Mouse (Mus musculus) MEL (cell line): Measurements from ENCODE around the gene Ppp6r3. TPM values are rescaled to one million over a fixed set of nuclear protein-coding genes. Genes with fewer than 3 reads are reported as not detected.

ENCODE experiments used
- DNase-seq: peaks from one replicate; pipeline ENCODE4 v3.0.0; 2011; ENCODE audit warnings: low read depth, low spot score
- H3K27ac ChIP-seq: 2 replicates; pipeline ENCODE4 v1.5.1; 2012; ENCODE audit warnings: low read depth, mild to moderate bottlenecking, control low read depth, low read length, moderate library complexity; ENCODE audit not compliant: control insufficient read depth
- H3K27me3 ChIP-seq, 2 experiments: fragments of 150-350 bp in 1 of 2; sonication (generic) in 1 of 2; 2 replicates each; pipeline ENCODE4 v1.6.1; 2012; ENCODE audit warnings: low read length in 2 of 2, mild to moderate bottlenecking in 2 of 2, improper control_type of control experiment in 1 of 2, moderate library complexity in 1 of 2; ENCODE audit not compliant: insufficient read depth in 2 of 2, control insufficient read depth in 1 of 2
- H3K36me3 ChIP-seq, 2 experiments: 2 replicates each; pipeline ENCODE4 v1.6.1; 2012 to 2014; ENCODE audit warnings: low read length in 2 of 2, improper control_type of control experiment in 1 of 2, inconsistent platforms in 1 of 2, mild to moderate bottlenecking in 1 of 2; ENCODE audit not compliant: insufficient read depth in 2 of 2, control insufficient read depth in 1 of 2
- H3K4me1 ChIP-seq, 2 experiments: fragments of 150-350 bp in 1 of 2; sonication (generic) in 1 of 2; 2 replicates each; pipeline ENCODE4 v1.6.1; 2012; ENCODE audit warnings: low read length in 2 of 2, improper control_type of control experiment in 1 of 2, mild to moderate bottlenecking in 1 of 2; ENCODE audit not compliant: insufficient read depth in 2 of 2, control insufficient read depth in 1 of 2
- H3K4me3 ChIP-seq, 2 experiments: fragments of 150-350 bp in 1 of 2; sonication (generic) in 1 of 2; 2 replicates each; pipeline ENCODE4 v1.5.1; 2012; ENCODE audit warnings: low read depth in 2 of 2, low read length in 2 of 2, mild to moderate bottlenecking in 2 of 2, moderate library complexity in 2 of 2, control low read depth in 1 of 2, improper control_type of control experiment in 1 of 2; ENCODE audit not compliant: control insufficient read depth in 1 of 2, insufficient read depth in 1 of 2
- H3K79me2 ChIP-seq: 2 replicates; pipeline ENCODE4 v1.6.1; 2012; ENCODE audit warnings: mild to moderate bottlenecking, low read length, moderate library complexity; ENCODE audit not compliant: control insufficient read depth, poor library complexity, insufficient read depth
- H3K9ac ChIP-seq: 2 replicates; pipeline ENCODE4 v1.6.1; 2012; ENCODE audit warnings: low read depth, mild to moderate bottlenecking, control low read depth, low read length, moderate library complexity; ENCODE audit not compliant: control insufficient read depth, poor library complexity, severe bottlenecking
- H3K9me3 ChIP-seq: fragments of 150-350 bp; sonication (generic); replicated peaks from 2 replicates; pipeline ENCODE4 v1.6.1; 2012; ENCODE audit warnings: mild to moderate bottlenecking, low read length, improper control_type of control experiment, moderate library complexity; ENCODE audit not compliant: insufficient read depth
- GATA1 ChIP-seq: IDR thresholded peaks from 2 replicates; pipeline ENCODE4 v1.6.1; 2011; ENCODE audit warnings: low read depth, low read length, improper control_type of control experiment
- MAFK ChIP-seq: IDR thresholded peaks from 2 replicates; pipeline ENCODE4 v1.6.1; 2011; ENCODE audit warnings: low read depth, mild to moderate bottlenecking, low read length, improper control_type of control experiment, borderline replicate concordance
- MYB ChIP-seq: IDR thresholded peaks from 2 replicates; pipeline ENCODE4 v1.6.1; 2011; ENCODE audit warnings: mild to moderate bottlenecking, low read depth, low read length, improper control_type of control experiment
- MYC ChIP-seq: IDR thresholded peaks from 2 replicates; pipeline ENCODE4 v1.6.1; 2011; ENCODE audit warnings: low read depth, mild to moderate bottlenecking, low read length, improper control_type of control experiment, moderate library complexity
- NRF1 ChIP-seq: IDR thresholded peaks from 2 replicates; pipeline ENCODE4 v1.6.1; 2014; ENCODE audit warnings: low read depth, mild to moderate bottlenecking, inconsistent platforms, low read length, improper control_type of control experiment, moderate library complexity; ENCODE audit not compliant: poor library complexity, insufficient read depth, severe bottlenecking
- POLR2A ChIP-seq, 2 experiments: IDR thresholded peaks; 2 replicates each; pipeline ENCODE4 v1.6.1; 2011 to 2012; ENCODE audit warnings: low read length in 2 of 2, mild to moderate bottlenecking in 2 of 2, control low read depth in 1 of 2, improper control_type of control experiment in 1 of 2, low read depth in 1 of 2, moderate library complexity in 1 of 2; ENCODE audit not compliant: control insufficient read depth in 1 of 2, insufficient read depth in 1 of 2, poor library complexity in 1 of 2
- SMC3 ChIP-seq: IDR thresholded peaks from 2 replicates; pipeline ENCODE4 v1.6.1; 2011; ENCODE audit warnings: low read depth, low read length, improper control_type of control experiment
- TAL1 ChIP-seq: IDR thresholded peaks from 2 replicates; pipeline ENCODE4 v1.6.1; 2012; ENCODE audit warnings: mild to moderate bottlenecking, inconsistent platforms, low read length, moderate library complexity, mixed read lengths
- polyA plus RNA-seq, 2 experiments: library from polyadenylated mRNA; stranded (reverse) in 1 of 2; unstranded in 1 of 2; fragments of >175 nt in 1 of 2; fragments of >200 nt in 1 of 2; gene quantifications; 2 replicates each; pipeline versions ENCODE4 v1.2.1 to v1.2.4; 2012; ENCODE audit warnings: low replicate concordance in 2 of 2, low read depth in 1 of 2; ENCODE audit not compliant: insufficient read length in 2 of 2, insufficient read depth in 1 of 2, missing spikeins in 1 of 2
- total RNA-seq: library from RNA; depleted of rRNA; stranded (reverse); fragments of 300-350 nt; gene quantifications from 2 replicates; pipeline ENCODE4 v1.2.3, GENCODE M21; 2012; rRNA removed

Gene Ppp6r3
- total and polyA plus RNA-seq, 3 experiments = 49.4 to 135 (median 70.0) TPM

DNA sequence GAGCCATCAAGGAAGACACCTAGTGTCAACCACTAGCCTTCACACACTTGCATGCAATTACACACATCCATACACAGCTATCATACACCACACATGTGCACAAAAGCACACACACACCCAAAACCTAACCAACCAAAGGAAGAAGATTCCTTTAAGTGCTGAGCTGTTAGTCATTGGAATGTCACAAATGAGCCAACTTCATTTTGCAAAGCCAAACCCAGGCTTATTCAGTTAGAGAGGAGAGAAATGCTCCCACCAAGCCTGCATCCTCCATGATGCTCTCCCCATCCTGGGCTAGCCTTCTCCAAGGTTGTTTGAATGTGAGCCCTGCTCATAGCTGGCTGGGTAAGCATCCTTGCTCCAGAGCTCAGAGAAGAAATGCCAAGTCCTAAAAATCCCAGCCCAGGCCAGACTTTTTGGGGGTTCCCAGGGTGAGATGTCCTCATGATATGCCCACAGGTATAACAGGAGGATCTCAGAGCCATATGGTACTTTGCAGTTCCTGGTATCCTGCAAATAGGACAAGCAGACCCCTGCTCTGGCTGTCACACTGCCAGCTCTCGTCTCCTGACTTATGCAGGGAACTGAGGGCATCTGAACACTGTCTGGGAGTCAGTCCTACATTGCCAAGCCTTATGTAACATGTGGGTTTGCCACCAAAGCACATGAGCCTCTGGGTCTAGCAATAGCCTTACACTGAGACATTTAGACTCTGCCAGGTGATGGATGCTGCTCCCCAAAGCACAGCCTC is 169.8 kb downstream of the Ppp6r3 start:
- TF ChIP-seq MYC (no peak), MYB (no peak), TAL1 (no peak), NRF1 (no peak), MAFK (no peak), POLR2A (IDR thresholded peaks at IDR 0.05; ENCODE audit: control insufficient read depth in 1 of 2, insufficient read depth in 1 of 2, low read depth in 1 of 2, low read length in 2 of 2, poor library complexity in 1 of 2) (no peak), GATA1 (no peak), SMC3 (no peak)
- TF ChIP-seq, all 39 proteins: peak for 0

More for the DNA sequence above, 169.8 kb downstream of the Ppp6r3 start:
- Histone ChIP-seq H3K9me3 (no peaks in the 10 kb centered on the region), H3K36me3 (no peaks in the 10 kb centered on the region), H3K4me1 (no peaks in the 10 kb centered on the region), H3K79me2 (no peaks in the 10 kb centered on the region), H3K4me3 (no peak overlapping the region), H3K27ac (no peak overlapping the region), H3K27me3 (no peaks in the 10 kb centered on the region), H3K9ac (no peak overlapping the region)
- no peak for DNase-seq

Other genes with a start within 250 kb of the Ppp6r3 start
- gene Tesmin, start 186.9 kb downstream of the Ppp6r3 start, total RNA-seq = 1.1 and 2.1 TPM in 2 replicates
- 1 to 10 TPM in 1 of 2 experiments, not detected in 1; 2.2 TPM for gene Tesmin, start 186.9 kb downstream of the Ppp6r3 start, polyA plus RNA-seq
- not detected in 2 replicates for gene Gal, start 161.2 kb downstream of the Ppp6r3 start, total RNA-seq
- not detected for gene Gal, start 161.2 kb downstream of the Ppp6r3 start, polyA plus RNA-seq
- 12.3 and 16.1 TPM in 2 replicates for gene Lrp5, start 110.8 kb upstream of the Ppp6r3 start, total RNA-seq
- 10 to 100 TPM in 1 of 2 experiments, not detected in 1; 31.9 TPM for gene Lrp5, start 110.8 kb upstream of the Ppp6r3 start, polyA plus RNA-seq
- 16.7 and 22.4 TPM in 2 replicates for gene 1810055G02Rik, start 132.5 kb upstream of the Ppp6r3 start, total RNA-seq
- gene 1810055G02Rik, start 132.5 kb upstream of the Ppp6r3 start, polyA plus RNA-seq = 10 to 100 TPM in 1 of 2 experiments, not detected in 1; 32.3 TPM
- 14.9 and 16.1 TPM in 2 replicates for gene Kmt5b, start 191.7 kb upstream of the Ppp6r3 start, total RNA-seq
- gene Kmt5b, start 191.7 kb upstream of the Ppp6r3 start, polyA plus RNA-seq = 10 to 100 TPM in 1 of 2 experiments, not detected in 1; 23.9 TPM